Mouse (Mus musculus): Measurements from ENCODE around the gene Atrip.

Gene Atrip

GRCm38 (mm10) chr9:109030312-109030711 lies 43.6 kb downstream of the Atrip start:
- no peak for DNase-seq

GRCm38 (mm10) chr9:109028919-109029318 lies 45.0 kb downstream of the Atrip start:
- DNase-seq, result no peak

GRCm38 (mm10) chr9:109028421-109028820 lies 45.5 kb downstream of the Atrip start:
- DNase-seq, result no peak

GRCm38 (mm10) chr9:109027521-109027920 lies 46.4 kb downstream of the Atrip start:
- no peak for DNase-seq

GRCm38 (mm10) chr9:109022866-109023685 lies 50.8 kb downstream of the Atrip start:
- no peak for DNase-seq

- DNase-seq, result no peak
Observed at GRCm38 (mm10) chr9:109021428-109021827, 52.5 kb downstream of the Atrip start.

GRCm38 (mm10) chr9:109016973-109017604 lies 56.8 kb downstream of the Atrip start:
- no peak for DNase-seq

GRCm38 (mm10) chr9:109015397-109015796 lies 58.5 kb downstream of the Atrip start:
- DNase-seq, result no peak

- DNase-seq, result no peak
Observed at GRCm38 (mm10) chr9:109010316-109010690, 63.6 kb downstream of the Atrip start.

GRCm38 (mm10) chr9:109009636-109010315 lies 64.1 kb downstream of the Atrip start:
- DNase-seq, result no peak

GRCm38 (mm10) chr9:109008994-109009635 lies 64.8 kb downstream of the Atrip start:
- no peak for DNase-seq

- DNase-seq, result no peak
Observed at GRCm38 (mm10) chr9:109008081-109008480, 65.8 kb downstream of the Atrip start.
